Mouse (Mus musculus) liver, embryonic 14.5 days (tissue): ENCODE measurements around the gene Mia2. TPM values are rescaled to one million over a fixed set of nuclear protein-coding genes. Genes with fewer than 3 reads are reported as not detected.
A peak's percentile ranks its signal among the peaks of the same experiment; 100 is the strongest.

Experiments
- ATAC-seq: fragments of 200-750 bp; cut with Nextera tagmentation; 2 replicates; pipeline ENCODE4 v1.8.0; 2017; ENCODE audit warnings: moderate number of reproducible peaks, mild to moderate bottlenecking, moderate library complexity; ENCODE audit not compliant: insufficient read depth
- DNase-seq, 3 experiments: peaks; one replicate each; pipeline ENCODE4 v3.0.0-alpha.2; 2012 to 2013; ENCODE audit warnings: low read depth in 3 of 3, low spot score in 3 of 3
- H3K27ac ChIP-seq: fragments of 300-500 bp; sonication (generic); 2 replicates; pipeline ENCODE4 v1.5.1; 2014; ENCODE audit warnings: moderate library complexity, mild to moderate bottlenecking, control low read depth, inconsistent platforms
- H3K27me3 ChIP-seq: fragments of 300-500 bp; sonication (generic); 2 replicates; pipeline ENCODE4 v1.6.1; 2014; ENCODE audit warnings: mild to moderate bottlenecking, low read length, moderate library complexity; ENCODE audit not compliant: control insufficient read depth, insufficient read depth
- H3K36me3 ChIP-seq: fragments of 300-500 bp; sonication (generic); replicated peaks from 2 replicates; pipeline ENCODE4 v1.6.1; 2014; ENCODE audit warnings: low read depth; ENCODE audit not compliant: control insufficient read depth, insufficient read depth
- H3K4me1 ChIP-seq, 2 experiments: fragments of 200-500 bp in 1 of 2; fragments of 300-500 bp in 1 of 2; sonication (generic) in 1 of 2; replicated peaks; 2 replicates each; pipeline ENCODE4 v1.6.1; 2012 to 2014; ENCODE audit warnings: antibody characterized with exemption in 1 of 2, inconsistent platforms in 1 of 2, low read length in 1 of 2; ENCODE audit not compliant: control insufficient read depth in 2 of 2, insufficient read depth in 2 of 2
- H3K4me2 ChIP-seq: fragments of 300-500 bp; sonication (generic); 2 replicates; pipeline ENCODE4 v1.6.1; 2014; ENCODE audit warnings: low read depth, mild to moderate bottlenecking, control low read depth, moderate library complexity
- H3K4me3 ChIP-seq, 2 experiments: fragments of 200-500 bp in 1 of 2; fragments of 300-500 bp in 1 of 2; sonication (generic) in 1 of 2; 2 replicates each; pipeline ENCODE4 v1.5.1; 2012 to 2014; ENCODE audit warnings: low read depth in 2 of 2, low read length in 2 of 2, mild to moderate bottlenecking in 2 of 2, control low read depth in 1 of 2, inconsistent platforms in 1 of 2, moderate library complexity in 1 of 2; ENCODE audit not compliant: insufficient read depth in 1 of 2
- H3K9ac ChIP-seq: fragments of 300-500 bp; sonication (generic); replicated peaks from 2 replicates; pipeline ENCODE4 v1.6.1; 2014; ENCODE audit warnings: mild to moderate bottlenecking, control low read depth, moderate library complexity
- H3K9me3 ChIP-seq: fragments of 300-500 bp; sonication (generic); 2 replicates; pipeline ENCODE4 v1.6.1; 2016; ENCODE audit warnings: low read length, mixed read lengths; ENCODE audit not compliant: control insufficient read depth
- CTCF ChIP-seq: IDR thresholded peaks from 2 replicates; pipeline ENCODE4 v1.5.1; 2016; ENCODE audit warnings: antibody characterized with exemption, low read depth, control low read depth
- EP300 ChIP-seq: IDR thresholded peaks from 2 replicates; pipeline ENCODE4 v1.6.1; 2016; ENCODE audit warnings: antibody characterized with exemption, low read depth
- WGBS: fragments of 180-500 bp; shearing (Covaris S2); extraction: QIAGEN DNeasy Blood & Tissue Kit; methylation state at CpG from one replicate; pipeline ENCODE4 v1.1.7; 2014; ENCODE audit not compliant: insufficient replicate concordance; 5-methylcytosine and 5-hydroxymethylcytosine counted together
- polyA plus RNA-seq, 2 experiments: library from polyadenylated mRNA; depleted of rRNA in 1 of 2; stranded (reverse) in 1 of 2; unstranded in 1 of 2; fragments of >200 nt; fragmentation: Nextera tagmentation in 1 of 2; extraction: Ambion mirVana in 1 of 2; gene quantifications; 2 replicates each; pipeline versions ENCODE4 v1.2.1 to v1.2.3; 2012 to 2014

Mia2 gene
- polyA plus RNA-seq, 2 experiments: 31.7 to 43.4 TPM

DNA sequence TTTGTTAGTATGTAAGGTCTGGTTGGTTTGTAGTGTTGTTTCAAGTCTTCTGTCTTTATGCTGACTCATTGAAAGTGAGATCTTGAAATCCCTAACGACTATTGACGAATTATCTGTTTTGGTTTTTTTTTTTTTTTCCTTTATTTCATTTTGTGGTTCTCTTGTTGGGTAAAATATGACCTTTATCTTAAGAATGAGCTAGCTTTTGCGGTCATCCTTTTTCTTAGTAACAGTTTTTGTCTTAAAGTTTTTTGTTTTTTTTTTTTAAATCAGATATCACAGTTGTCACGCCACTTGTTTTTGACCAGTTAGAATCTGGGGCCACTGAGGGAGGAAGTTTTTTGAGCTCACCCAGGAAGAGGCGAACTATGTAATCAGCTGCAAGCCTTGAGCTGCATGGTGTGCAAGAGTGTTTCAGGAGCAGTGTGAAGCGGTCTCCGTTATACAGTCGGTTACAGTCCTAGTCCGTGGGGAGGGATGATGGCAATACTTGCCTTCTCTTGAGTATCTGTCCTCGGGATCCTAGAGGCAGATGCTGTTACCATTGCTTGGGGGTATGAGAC, 37.9 kb downstream of the Mia2 start:
- no peaks in the 10 kb centered on the region for H3K27me3 ChIP-seq
- H3K9ac ChIP-seq: no peak overlapping the region; the same call in 1 of the 2 replicates
- DNase-seq (no peak), ATAC-seq (no peak)
- no peak for TF ChIP-seq CTCF
- TF ChIP-seq EP300: no peak
- peaks cover 7% of the 10 kb centered on the region for H3K36me3 ChIP-seq
- H3K4me3 ChIP-seq: peak overlapping the region; percentile 48 to 96
- WGBS: 44% methylated on average over 10 of the region's 10 CpGs
- H3K9me3 ChIP-seq: no peaks in the 10 kb centered on the region
- peak overlapping the region; percentile 98 for H3K4me2 ChIP-seq
- H3K27ac ChIP-seq: peak overlapping the region; percentile 32
- H3K4me1 ChIP-seq: peaks cover 30 to 42% of the 10 kb centered on the region in 2 experiments

DNA sequence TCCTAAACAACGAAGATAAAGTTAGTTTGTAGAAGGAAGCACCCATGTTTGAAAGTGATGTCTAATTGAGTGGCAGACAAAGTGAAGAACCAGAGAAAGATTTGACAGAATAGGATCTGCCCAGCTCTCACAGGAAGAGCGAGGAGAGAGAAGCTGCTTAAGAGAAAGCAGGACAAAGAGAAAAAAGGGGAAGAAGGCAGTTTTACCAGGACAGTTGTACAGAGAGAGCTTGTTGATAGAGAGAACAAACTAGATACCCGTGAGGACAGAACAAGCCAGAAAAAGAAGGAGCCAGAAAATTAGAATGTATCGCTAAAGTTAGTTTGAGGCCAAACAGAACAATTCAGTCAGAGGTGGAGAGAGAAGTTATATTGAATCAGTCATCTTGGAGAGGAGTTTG, 39.5 kb downstream of the Mia2 start:
- ATAC-seq (no peak), DNase-seq (no peak)
- no peaks in the 10 kb centered on the region for H3K27me3 ChIP-seq
- peaks cover 30 to 39% of the 10 kb centered on the region in 2 experiments for H3K4me1 ChIP-seq
- H3K4me2 ChIP-seq: peak overlapping the region; percentile 98
- peak overlapping the region; percentile 53 for H3K9ac ChIP-seq
- H3K9me3 ChIP-seq: no peaks in the 10 kb centered on the region
- 0 out of 4 replicates have a peak overlapping the region, but pooled peaks of 1 of the 2 experiments have one; percentile 4 for H3K4me3 ChIP-seq
- H3K36me3 ChIP-seq: peaks cover 18% of the 10 kb centered on the region
- H3K27ac ChIP-seq: peak overlapping the region; percentile 82
- 76% methylated on average over 4 of the region's 4 CpGs for WGBS
- TF ChIP-seq EP300: no peak
- no peak for TF ChIP-seq CTCF

- Histone ChIP-seq H3K36me3 (peaks cover 21% of the 10 kb centered on the region), H3K4me3 (peak overlapping the region; percentile 15; a peak in 3 of 4 replicates), H3K9ac (peak overlapping the region; percentile 53), H3K4me2 (peak overlapping the region; percentile 98), H3K27ac (peak overlapping the region; percentile 82), H3K4me1 (peaks cover 27 to 34% of the 10 kb centered on the region in 2 experiments), H3K27me3 (no peaks in the 10 kb centered on the region), H3K9me3 (no peaks in the 10 kb centered on the region)
- 35% methylated on average over 13 of the region's 13 CpGs for WGBS
- ATAC-seq (peak; percentile 11; the same call in 1 of the 2 replicates), DNase-seq (no peak)
- TF ChIP-seq CTCF: no peak
- TF ChIP-seq EP300: no peak
Measured at GRCm38 (mm10) chr12:59135533-59136300, 40.1 kb downstream of the Mia2 start.

- ATAC-seq: no peak
- WGBS: 87% methylated on average over 6 of the region's 6 CpGs
- TF ChIP-seq CTCF (no peak), EP300 (no peak)
- Histone ChIP-seq H3K36me3 (peaks cover 31% of the 10 kb centered on the region), H3K9ac (no peak overlapping the region), H3K27ac (no peak overlapping the region), H3K4me2 (no peak overlapping the region), H3K4me3 (no peak overlapping the region), H3K27me3 (no peaks in the 10 kb centered on the region), H3K4me1 (peaks cover 27 to 34% of the 10 kb centered on the region in 2 experiments), H3K9me3 (no peaks in the 10 kb centered on the region)
- DNase-seq: no peak
Measured at GRCm38 (mm10) chr12:59137031-59137430, 41.4 kb downstream of the Mia2 start.

- peak; percentile 49 for TF ChIP-seq CTCF
- no peak for TF ChIP-seq EP300
- Histone ChIP-seq H3K4me3 (no peak overlapping the region), H3K27me3 (no peaks in the 10 kb centered on the region), H3K27ac (no peak overlapping the region), H3K9ac (no peak overlapping the region), H3K36me3 (peaks cover 37% of the 10 kb centered on the region), H3K9me3 (no peaks in the 10 kb centered on the region), H3K4me2 (no peak overlapping the region), H3K4me1 (peaks cover 16 to 19% of the 10 kb centered on the region in 2 experiments)
- no peak for ATAC-seq
- no peak for DNase-seq
- WGBS: 69% methylated on average over 2 of the region's 2 CpGs
Measured at GRCm38 (mm10) chr12:59139372-59139771, 43.8 kb downstream of the Mia2 start.
